Mouse (Mus musculus) fibroblast of lung, adult 2 months (primary cell): ENCODE results near the gene Gm20708.

Experiments used
- DNase-seq: peaks from one replicate; pipeline ENCODE4 v3.0.0-alpha.2; 2011; ENCODE audit warnings: low read depth

The Gm20708 gene

GRCm38 (mm10) chr11:117870688-117871365 is 61.4 kb downstream of the Gm20708 start:
- no peak for DNase-seq

- no peak for DNase-seq
Measured at GRCm38 (mm10) chr11:117871376-117871775, 61.9 kb downstream of the Gm20708 start.

GRCm38 (mm10) chr11:117871911-117872584 is 62.6 kb downstream of the Gm20708 start:
- no peak for DNase-seq

DNA sequence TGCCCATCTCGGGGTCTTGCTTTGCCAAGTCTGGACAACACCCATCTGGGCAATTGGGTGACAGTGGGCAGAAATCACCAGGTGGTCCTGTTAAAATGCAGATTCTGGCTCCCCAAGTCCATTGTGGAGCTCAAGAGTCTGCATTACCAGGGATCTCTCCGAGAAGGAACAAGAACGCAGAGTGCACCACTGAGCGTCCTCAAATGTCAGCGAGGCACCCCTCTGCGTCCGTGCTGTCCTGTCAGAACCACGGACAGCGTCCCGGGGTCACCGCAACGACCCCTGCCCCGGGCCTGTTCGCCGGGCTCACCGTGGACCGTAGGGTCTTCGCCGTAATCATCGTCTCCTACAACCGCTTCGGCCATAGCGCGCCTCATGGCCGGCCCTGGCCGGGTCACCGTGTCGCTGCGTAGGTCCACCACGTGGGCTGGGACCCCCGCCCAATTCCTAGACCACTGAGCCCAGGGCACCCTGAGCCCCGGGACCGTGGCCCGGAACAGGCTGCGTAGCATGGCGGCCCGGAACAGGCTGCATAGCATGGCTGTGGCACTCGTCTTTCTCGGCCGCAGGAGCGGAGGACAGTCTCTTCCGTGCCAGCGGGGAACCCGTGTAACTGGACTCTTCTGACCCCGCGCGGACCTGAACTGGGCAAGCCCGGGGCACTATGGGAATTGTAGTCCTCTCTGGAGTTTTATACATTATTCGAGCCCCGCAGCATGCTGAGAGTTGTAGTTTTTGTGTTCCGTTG is 63.6 kb downstream of the Gm20708 start, which contains the start of gene Tha1:
Gene Tha1 (minus strand): TSS at position 621 of the 748 bp plus-strand sequence.
- DNase-seq: no peak

GRCm38 (mm10) chr11:117874419-117874818 is 65.0 kb downstream of the Gm20708 start:
- DNase-seq: no peak

- no peak for DNase-seq
Measured at GRCm38 (mm10) chr11:117875681-117876080, 66.2 kb downstream of the Gm20708 start.

DNA sequence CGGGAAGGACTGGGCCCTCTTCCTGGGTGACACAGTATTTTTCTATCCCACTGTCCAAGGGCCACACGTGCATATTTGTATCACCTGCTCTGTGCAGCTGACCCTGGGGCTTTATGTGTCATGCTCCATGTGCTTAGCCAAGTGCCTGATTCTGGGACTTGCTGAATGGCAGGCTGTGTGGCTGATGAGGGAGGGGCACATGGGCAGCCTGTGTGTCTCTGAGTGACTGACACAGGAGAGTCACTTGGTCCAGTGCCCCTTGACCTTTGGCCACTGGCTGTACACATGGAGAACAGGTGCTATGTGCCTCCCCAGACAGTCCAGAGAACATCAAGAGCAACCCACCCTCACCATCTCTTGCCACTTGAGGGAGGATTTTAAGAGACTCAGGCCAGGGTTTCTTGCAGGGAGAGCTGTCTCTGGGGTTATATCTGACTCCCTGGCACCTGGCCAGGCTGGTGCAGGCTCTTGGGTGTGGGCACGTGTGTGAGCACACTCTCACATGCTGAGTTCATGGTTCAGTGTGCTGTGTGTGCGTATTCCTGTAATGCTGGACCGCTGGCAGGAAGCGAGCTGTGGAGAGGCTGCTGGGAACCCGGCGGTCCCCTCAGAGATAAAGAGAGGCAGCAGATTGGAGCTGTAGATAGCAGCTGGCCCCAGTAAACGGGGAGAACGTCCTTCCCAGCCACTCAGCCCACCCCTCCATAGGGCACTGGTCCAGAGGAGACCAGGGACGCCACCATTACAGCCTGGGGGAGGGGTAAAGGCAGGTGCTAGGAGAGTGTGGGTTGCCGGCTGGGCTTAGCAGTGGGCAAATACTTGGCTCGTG is 68.7 kb downstream of the Gm20708 start:
- no peak for DNase-seq

DNA sequence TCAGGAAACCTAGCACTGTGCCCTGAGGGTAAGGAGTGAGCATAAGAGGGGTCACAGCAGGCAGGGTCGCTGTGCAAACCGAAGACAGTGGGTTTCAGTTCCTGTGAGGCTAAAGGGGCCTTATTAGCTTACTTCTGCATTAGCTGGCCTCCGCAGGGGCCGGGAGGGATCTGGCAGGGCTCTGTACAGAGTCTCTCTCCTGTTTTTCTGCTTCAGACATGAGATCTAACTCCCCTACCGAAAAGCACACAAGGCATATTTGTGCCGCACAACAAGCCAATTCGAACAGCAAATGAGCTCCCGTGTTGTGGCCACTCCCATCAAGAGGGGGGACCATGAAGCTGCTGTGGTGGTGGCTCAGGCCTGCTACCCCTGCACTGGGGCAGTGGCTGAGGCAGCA is 69.4 kb downstream of the Gm20708 start:
- no peak for DNase-seq

DNA sequence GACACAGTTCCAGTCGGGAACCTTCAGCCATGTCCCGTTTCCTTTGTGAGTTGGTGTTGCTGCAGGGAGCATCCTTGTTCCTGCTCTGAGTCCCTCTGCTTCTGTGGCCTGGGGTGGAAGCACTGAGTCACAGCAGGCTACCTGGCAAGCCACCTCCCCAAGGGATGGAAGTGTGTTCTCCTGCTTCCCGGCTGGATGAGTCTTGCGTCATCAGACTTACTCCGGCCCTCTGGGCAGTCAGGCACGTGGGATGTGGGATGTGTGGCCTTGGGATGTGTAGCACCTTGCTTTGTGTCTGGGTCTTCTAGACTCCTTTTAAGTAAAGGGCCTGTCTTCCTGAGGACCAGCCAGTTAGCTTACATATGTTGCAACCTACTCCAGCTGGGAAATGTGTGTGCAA is 70.2 kb downstream of the Gm20708 start:
- DNase-seq: no peak

DNA sequence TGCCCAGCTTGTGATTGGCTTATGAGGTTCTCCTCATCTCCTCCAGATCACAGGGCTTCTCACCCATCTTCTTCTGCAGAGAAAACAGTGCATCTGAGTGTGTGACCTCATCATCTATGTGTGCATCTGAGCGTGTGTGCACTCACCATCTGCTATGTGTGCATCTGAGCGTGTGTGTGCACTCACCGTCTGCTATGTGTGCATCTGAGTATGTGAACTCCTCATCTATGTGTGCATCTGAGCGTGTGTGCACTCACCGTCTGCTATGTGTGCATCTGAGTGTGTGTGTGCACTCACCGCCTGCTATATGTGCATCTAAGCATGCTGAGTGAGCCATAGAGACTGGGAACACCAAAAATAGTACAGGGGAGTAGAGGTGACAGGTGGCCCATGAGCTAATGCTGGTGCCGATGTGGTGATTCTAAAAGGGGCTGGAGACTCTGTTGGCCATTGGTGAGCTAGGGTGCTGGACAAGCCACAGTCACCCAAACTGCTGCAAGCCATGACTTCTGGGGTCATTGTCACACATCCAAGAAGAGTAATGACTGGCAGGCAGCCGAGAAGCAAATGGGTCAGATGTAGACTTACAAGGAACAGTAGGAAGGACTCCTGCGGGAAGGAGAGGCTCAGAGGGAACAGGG is 71.0 kb downstream of the Gm20708 start:
- DNase-seq: no peak

DNA sequence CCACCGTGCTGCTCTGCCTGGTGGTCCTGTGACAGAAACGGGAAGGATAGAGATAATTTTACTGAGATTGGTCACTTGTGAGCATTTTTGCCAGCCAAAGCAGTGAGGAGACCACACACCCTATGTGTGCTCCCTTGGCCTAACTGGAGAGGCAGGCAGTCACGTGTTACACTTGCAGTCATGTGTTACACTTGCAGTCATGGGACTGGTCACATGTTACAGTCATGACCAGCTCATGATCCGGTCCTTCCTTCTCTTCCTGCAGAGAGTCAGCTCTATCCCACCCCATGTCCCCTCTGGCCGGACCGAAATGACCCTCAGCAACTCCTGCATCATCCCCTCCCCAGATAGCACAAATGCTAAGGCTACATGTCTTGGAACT is 71.5 kb downstream of the Gm20708 start:
- DNase-seq: no peak

GRCm38 (mm10) chr11:117881787-117882186 is 72.3 kb downstream of the Gm20708 start:
- no peak for DNase-seq

- DNase-seq: no peak
Measured at GRCm38 (mm10) chr11:117882208-117882607, 72.7 kb downstream of the Gm20708 start.

GRCm38 (mm10) chr11:117886000-117886399 is 76.5 kb downstream of the Gm20708 start:
- DNase-seq: no peak

- no peak for DNase-seq
Measured at GRCm38 (mm10) chr11:117888168-117888852, 78.8 kb downstream of the Gm20708 start.

- no peak for DNase-seq
Measured at GRCm38 (mm10) chr11:117888853-117889822, 79.7 kb downstream of the Gm20708 start.
